Mouse (Mus musculus) fat pad, adult 2 months (tissue): ENCODE measurements around the gene Prpf18.
"Not testable (repeated sequence)": the region's sequence is repeated elsewhere in the genome, so short reads cannot be mapped to it uniquely, and the experiment has no call there.

Experiments
- DNase-seq: peaks from one replicate; pipeline ENCODE4 v3.0.0-alpha.2; 2011; ENCODE audit warnings: low read depth, low spot score; ENCODE audit errors: extremely low read depth

The Prpf18 gene

GRCm38 (mm10) chr2:4651500-4652285 is at the start of gene Prpf18:
TSS of gene Prpf18 (minus strand) at chr2:4652113.
- DNase-seq = no peak

- no peak for DNase-seq
Observed at GRCm38 (mm10) chr2:4679886-4680285, 28.0 kb upstream of the Prpf18 start.

- DNase-seq = no peak
Observed at GRCm38 (mm10) chr2:4671636-4672035, 19.7 kb upstream of the Prpf18 start.

GRCm38 (mm10) chr2:4669701-4670100 is 17.8 kb upstream of the Prpf18 start:
- no peak for DNase-seq

- DNase-seq = no peak
Observed at GRCm38 (mm10) chr2:4668626-4669025, 16.7 kb upstream of the Prpf18 start.

GRCm38 (mm10) chr2:4660677-4661076 is 8.8 kb upstream of the Prpf18 start:
- no peak for DNase-seq

- no peak for DNase-seq
Observed at GRCm38 (mm10) chr2:4649646-4650045, 2.3 kb downstream of the Prpf18 start.

- DNase-seq = no peak
Observed at GRCm38 (mm10) chr2:4648094-4648493, 3.8 kb downstream of the Prpf18 start.

- no peak for DNase-seq
Observed at GRCm38 (mm10) chr2:4645066-4645465, 6.8 kb downstream of the Prpf18 start.

GRCm38 (mm10) chr2:4638189-4638588 is 13.7 kb downstream of the Prpf18 start:
- no peak for DNase-seq

GRCm38 (mm10) chr2:4636656-4637055 is 15.3 kb downstream of the Prpf18 start:
- DNase-seq = no peak

GRCm38 (mm10) chr2:4635804-4636203 is 16.1 kb downstream of the Prpf18 start:
- DNase-seq = no peak

- DNase-seq = no peak
Observed at GRCm38 (mm10) chr2:4630197-4630835, 21.6 kb downstream of the Prpf18 start.

GRCm38 (mm10) chr2:4629470-4629869 is 22.4 kb downstream of the Prpf18 start:
- no peak for DNase-seq

- DNase-seq = no peak
Observed at GRCm38 (mm10) chr2:4628920-4629319, 23.0 kb downstream of the Prpf18 start.

GRCm38 (mm10) chr2:4626911-4627310 is 25.0 kb downstream of the Prpf18 start:
- no peak for DNase-seq

GRCm38 (mm10) chr2:4621471-4621985 is 30.4 kb downstream of the Prpf18 start:
- DNase-seq = no peak

GRCm38 (mm10) chr2:4620640-4621401 is 31.1 kb downstream of the Prpf18 start:
- DNase-seq = no peak

- DNase-seq = no peak
Observed at GRCm38 (mm10) chr2:4619893-4620593, 31.9 kb downstream of the Prpf18 start.

- DNase-seq = not testable (repeated sequence)
Observed at GRCm38 (mm10) chr2:4619126-4619525, 32.8 kb downstream of the Prpf18 start.

GRCm38 (mm10) chr2:4616995-4617394 is 34.9 kb downstream of the Prpf18 start:
- no peak for DNase-seq
